Mouse (Mus musculus): ENCODE data around the gene Alpk3. TPM values are rescaled to one million over a fixed set of nuclear protein-coding genes. Genes with fewer than 3 reads are reported as not detected.

Alpk3 gene
- total RNA-seq (2021) = 10 to 100 TPM; 95.9 to 96.8 TPM

GRCm38 (mm10) chr7:81057471-81057870 is at the start of gene Alpk3:
Gene Alpk3, plus strand, starts transcription at chr7:81057600.
- DNase-seq = peak; percentile 76

GRCm38 (mm10) chr7:81008285-81008684 is 49.1 kb upstream of the Alpk3 start:
- DNase-seq = no peak

GRCm38 (mm10) chr7:81011576-81011975 is 45.8 kb upstream of the Alpk3 start:
- DNase-seq = no peak

GRCm38 (mm10) chr7:81020307-81020706 is 37.1 kb upstream of the Alpk3 start:
- DNase-seq = no peak

GRCm38 (mm10) chr7:81022731-81023130 is 34.7 kb upstream of the Alpk3 start:
- no peak for DNase-seq

- no peak for DNase-seq
Observed at GRCm38 (mm10) chr7:81024118-81024517, 33.3 kb upstream of the Alpk3 start.

- no peak for DNase-seq
Observed at GRCm38 (mm10) chr7:81024651-81025050, 32.7 kb upstream of the Alpk3 start.

- DNase-seq = no peak
Observed at GRCm38 (mm10) chr7:81025751-81026150, 31.6 kb upstream of the Alpk3 start.

- no peak for DNase-seq
Observed at GRCm38 (mm10) chr7:81039711-81040110, 17.7 kb upstream of the Alpk3 start.

- DNase-seq = no peak
Observed at GRCm38 (mm10) chr7:81043023-81043620, 14.3 kb upstream of the Alpk3 start.

GRCm38 (mm10) chr7:81047847-81048246 is 9.6 kb upstream of the Alpk3 start:
- no peak for DNase-seq

GRCm38 (mm10) chr7:81048513-81048912 is 8.9 kb upstream of the Alpk3 start:
- no peak for DNase-seq

- DNase-seq = no peak
Observed at GRCm38 (mm10) chr7:81049966-81050365, 7.4 kb upstream of the Alpk3 start.

GRCm38 (mm10) chr7:81055709-81056370 is 1.6 kb upstream of the Alpk3 start:
- DNase-seq = no peak

GRCm38 (mm10) chr7:81057901-81058711 is 706 bp downstream of the Alpk3 start:
- no peak for DNase-seq

GRCm38 (mm10) chr7:81058712-81059154 is 1.3 kb downstream of the Alpk3 start:
- DNase-seq = no peak

GRCm38 (mm10) chr7:81059388-81059787 is 2.0 kb downstream of the Alpk3 start:
- peak; percentile 53 for DNase-seq

GRCm38 (mm10) chr7:81060908-81061307 is 3.5 kb downstream of the Alpk3 start:
- DNase-seq = peak; percentile 50

GRCm38 (mm10) chr7:81061936-81062335 is 4.5 kb downstream of the Alpk3 start:
- DNase-seq = no peak

GRCm38 (mm10) chr7:81063332-81063731 is 5.9 kb downstream of the Alpk3 start:
- DNase-seq = no peak

- DNase-seq = no peak
Observed at GRCm38 (mm10) chr7:81066714-81067113, 9.3 kb downstream of the Alpk3 start.

- peak; percentile 83 for DNase-seq
Observed at GRCm38 (mm10) chr7:81072463-81072862, 15.1 kb downstream of the Alpk3 start.

GRCm38 (mm10) chr7:81073273-81073672 is 15.9 kb downstream of the Alpk3 start:
- no peak for DNase-seq

All from heart, postnatal 4 days (tissue).